Mouse (Mus musculus): ENCODE results near the gene Usp30.

GRCm38 (mm10) chr5:114034393-114034792, 30.9 kb upstream of the Usp30 start:
- TF ChIP-seq CTCF (IDR thresholded peaks at IDR 0.05; ENCODE audit: borderline replicate concordance, insufficient read depth, low read length) (no peak), POLR2A (IDR thresholded peaks at IDR 0.05; ENCODE audit: low read depth, low read length) (no peak)
